Mouse (Mus musculus) macrophage (primary cell): ENCODE data around the gene Map3k5. TPM values are rescaled to one million over a fixed set of nuclear protein-coding genes. Genes with fewer than 3 reads are reported as not detected.
A peak's percentile ranks its signal among the peaks of the same experiment; 100 is the strongest.

ENCODE experiments used
- H3K27ac ChIP-seq: fragments of 350-480 bp; formaldehyde crosslinking; 2 replicates; pipeline ENCODE4 v1.9.0; 2021
- H3K36me3 ChIP-seq: fragments of 350-480 bp; formaldehyde crosslinking; 2 replicates; pipeline ENCODE4 v1.9.0; 2021; ENCODE audit errors: inconsistent target
- H3K4me3 ChIP-seq: fragments of 350-480 bp; formaldehyde crosslinking; 2 replicates; pipeline ENCODE4 v1.9.0; 2021; ENCODE audit errors: inconsistent target
- H3K79me2 ChIP-seq: fragments of 350-480 bp; formaldehyde crosslinking; 2 replicates; pipeline ENCODE4 v1.9.0; 2021; ENCODE audit errors: inconsistent target
- WGBS: methylation state at CpG from one replicate; pipeline ENCODE4 v1.1.7; 2026; ENCODE audit warnings: inconsistent platforms; ENCODE audit not compliant: missing documents; 5-methylcytosine and 5-hydroxymethylcytosine counted together
- polyA plus RNA-seq: library from polyadenylated mRNA; stranded (reverse); fragments of 250-400 nt; gene quantifications from 3 replicates; pipeline ENCODE4 v1.2.4, GENCODE M21; 2018; ENCODE audit warnings: inconsistent platforms

Gene Map3k5
- polyA plus RNA-seq, 1 experiment from 2014 or later, result 3.9 TPM

DNA sequence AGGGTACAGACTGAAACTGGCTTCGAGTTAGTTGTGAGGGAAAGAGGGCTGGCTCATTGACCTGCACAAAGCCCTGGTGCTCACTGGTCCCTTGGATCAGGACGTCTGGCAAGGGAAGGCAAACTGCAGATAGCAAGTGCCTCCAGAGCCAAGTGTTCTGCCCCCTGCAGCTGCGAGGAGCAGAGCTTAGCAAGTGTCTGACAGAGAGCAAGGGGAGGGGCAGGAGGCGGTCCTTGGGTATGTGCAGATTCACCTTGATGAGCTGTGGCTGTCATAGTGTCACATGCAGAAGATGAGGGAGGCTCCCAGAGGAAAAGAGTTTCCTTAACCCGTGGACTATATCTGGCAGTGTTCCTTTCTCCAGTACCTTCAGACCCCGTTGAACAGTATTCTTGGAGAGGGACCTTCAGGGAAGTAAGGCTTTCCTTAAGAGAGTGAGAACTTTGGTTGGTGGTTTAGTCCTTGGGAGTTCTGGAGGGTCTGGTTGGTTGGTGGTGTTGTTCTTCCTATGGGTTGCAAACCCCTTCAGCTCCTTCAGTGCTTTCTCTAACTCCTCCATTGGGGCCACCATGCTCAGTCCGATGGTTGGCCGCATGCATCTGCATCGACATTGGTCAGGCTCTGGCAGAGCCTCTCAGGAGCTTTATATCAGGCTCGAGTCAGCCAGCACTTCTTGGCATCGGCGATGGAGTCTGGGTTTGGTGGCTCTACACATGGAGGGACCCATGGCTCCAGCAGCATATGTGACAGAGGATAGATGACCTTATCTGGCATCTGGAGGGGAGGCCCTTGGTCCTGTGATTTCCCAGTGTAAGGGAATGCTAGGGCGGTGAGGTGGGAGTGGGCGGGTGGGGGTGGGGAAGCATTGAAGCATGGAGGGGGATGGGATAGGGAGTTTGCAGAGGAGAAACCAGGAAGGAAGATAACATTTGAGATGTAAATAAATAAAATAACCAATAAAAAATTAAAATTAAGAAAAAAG lies 60.5 kb downstream of the Map3k5 start:
- WGBS, result 90% methylated on average over 14 of the region's 14 CpGs
- no peak overlapping the region for H3K27ac ChIP-seq
- H3K4me3 ChIP-seq, result no peak overlapping the region
- H3K36me3 ChIP-seq, result no peaks in the 10 kb centered on the region
- H3K79me2 ChIP-seq, result peaks cover 8% of the 10 kb centered on the region; the same call in 1 of the 2 replicates

DNA sequence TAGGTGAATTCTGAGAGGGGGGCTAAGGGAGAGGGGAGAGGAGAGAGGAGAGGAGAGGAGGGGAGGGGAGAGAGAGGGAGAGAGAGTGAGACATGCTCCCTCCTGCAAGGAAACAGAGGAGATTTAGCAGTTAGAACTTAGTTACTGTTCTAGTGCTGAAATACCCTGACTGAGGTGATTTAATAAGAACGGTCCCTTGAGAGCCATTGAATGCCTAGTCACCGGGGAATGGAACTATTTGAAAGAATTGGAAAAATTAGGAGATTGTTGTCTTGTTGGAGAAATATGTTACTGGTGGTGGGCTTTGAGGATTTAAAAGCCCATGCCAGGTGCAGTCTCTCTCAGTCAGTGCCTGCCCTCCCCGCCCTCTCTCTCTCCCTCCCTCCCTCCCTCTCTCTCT lies 61.9 kb downstream of the Map3k5 start:
- Histone ChIP-seq H3K36me3 (no peaks in the 10 kb centered on the region), H3K27ac (no peak overlapping the region), H3K4me3 (no peak overlapping the region), H3K79me2 (peaks cover 8% of the 10 kb centered on the region; the same call in 1 of the 2 replicates)
- 100% methylated on average over 3 of the region's 3 CpGs for WGBS

DNA sequence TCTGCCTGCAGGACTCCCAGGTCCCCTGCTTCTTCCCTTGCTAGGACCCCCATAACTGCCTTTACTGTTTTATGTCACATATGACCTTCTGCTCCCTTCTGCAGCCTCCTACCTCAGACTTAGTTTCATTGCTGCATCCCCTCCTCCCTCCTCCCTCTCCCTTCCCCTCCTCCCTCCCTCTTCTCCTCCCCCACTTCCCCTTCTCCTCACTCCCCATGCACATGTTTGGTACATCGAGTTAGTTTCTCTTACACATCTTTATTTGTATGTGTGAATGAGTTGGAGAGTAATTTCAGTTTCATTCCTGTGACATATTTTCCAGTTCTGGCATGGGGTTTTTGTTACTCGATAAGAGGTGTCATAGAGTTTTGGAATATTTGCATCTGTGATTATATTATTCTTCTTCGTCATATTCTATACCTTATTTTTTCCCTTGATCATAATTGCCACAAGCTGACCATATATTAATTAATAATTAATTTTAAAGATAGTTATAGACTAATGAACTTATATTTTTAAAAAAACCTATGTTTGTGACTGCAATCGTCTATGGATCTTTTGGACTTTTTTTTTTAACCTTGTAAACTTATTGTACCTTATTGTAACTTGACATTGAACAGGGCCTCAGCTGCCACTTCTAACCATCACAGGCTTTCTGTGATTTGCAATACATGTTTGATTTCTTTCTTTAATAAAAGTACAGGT lies 65.6 kb downstream of the Map3k5 start:
- WGBS, result 54% methylated on average over 3 of the region's 4 CpGs
- Histone ChIP-seq H3K27ac (no peak overlapping the region), H3K79me2 (peaks cover under 1% of the 10 kb centered on the region; the same call in 1 of the 2 replicates), H3K4me3 (no peak overlapping the region), H3K36me3 (no peaks in the 10 kb centered on the region)

DNA sequence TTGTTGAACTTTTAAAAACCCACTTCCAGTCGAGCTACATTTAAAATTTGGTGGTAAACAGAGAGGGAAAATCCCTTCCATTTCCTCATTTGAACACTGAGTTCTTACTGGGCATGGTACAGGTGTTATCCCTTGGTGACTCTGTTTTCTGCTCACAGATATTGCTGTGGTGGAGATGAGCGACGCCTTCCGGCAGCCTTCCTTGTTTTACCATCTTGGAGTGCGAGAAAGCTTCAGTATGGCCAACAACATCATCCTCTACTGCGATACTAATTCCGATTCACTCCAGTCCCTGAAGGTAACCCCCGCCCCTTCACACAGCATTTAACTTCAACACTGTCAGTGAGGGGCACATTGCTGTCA lies 66.1 kb downstream of the Map3k5 start:
- Histone ChIP-seq H3K36me3 (no peaks in the 10 kb centered on the region), H3K27ac (no peak overlapping the region), H3K79me2 (no peaks in the 10 kb centered on the region), H3K4me3 (no peak overlapping the region)
- 87% methylated on average over 8 of the region's 8 CpGs for WGBS

- WGBS, result 94% methylated on average over 3 of the region's 5 CpGs
- no peak overlapping the region for H3K27ac ChIP-seq
Measured at GRCm38 (mm10) chr10:20001990-20002389, 67.7 kb downstream of the Map3k5 start.

DNA sequence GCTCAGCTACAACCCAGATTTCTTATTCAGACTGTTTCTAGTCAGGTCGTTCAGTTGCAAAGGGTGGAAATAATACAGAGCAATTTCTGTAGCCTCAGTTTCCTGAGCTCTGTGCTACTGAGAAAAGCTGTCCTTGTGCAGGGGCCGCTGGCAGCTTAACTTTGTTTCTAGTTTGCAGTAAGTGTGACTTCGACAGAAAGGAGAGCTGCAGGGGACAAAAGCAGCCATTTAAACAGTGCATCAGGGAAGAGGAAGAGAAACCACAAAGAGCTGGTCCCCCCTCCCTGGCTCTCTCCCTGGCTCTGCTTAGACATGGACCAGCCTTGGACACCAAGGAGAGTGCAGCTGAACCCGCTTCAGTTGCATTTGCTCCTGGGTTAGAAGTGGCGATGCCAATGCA lies 68.7 kb downstream of the Map3k5 start:
- WGBS, result 12% methylated on average over 5 of the region's 5 CpGs
- Histone ChIP-seq H3K4me3 (no peak overlapping the region), H3K36me3 (no peaks in the 10 kb centered on the region), H3K79me2 (no peaks in the 10 kb centered on the region; the same call in 1 of the 2 replicates), H3K27ac (0 out of 2 replicates have a peak overlapping the region, but pooled peaks have one; percentile 21)

More at GRCm38 (mm10) chr10:20001990-20002389, 67.7 kb downstream of the Map3k5 start:
- no peaks in the 10 kb centered on the region for H3K36me3 ChIP-seq
- no peaks in the 10 kb centered on the region; the same call in 1 of the 2 replicates for H3K79me2 ChIP-seq
- no peak overlapping the region for H3K4me3 ChIP-seq

GRCm38 (mm10) chr10:20004786-20005185 lies 70.5 kb downstream of the Map3k5 start:
- Histone ChIP-seq H3K27ac (no peak overlapping the region), H3K36me3 (no peaks in the 10 kb centered on the region), H3K79me2 (no peaks in the 10 kb centered on the region; the same call in 1 of the 2 replicates), H3K4me3 (no peak overlapping the region)
- WGBS, result 93% methylated on average over 4 of the region's 4 CpGs

GRCm38 (mm10) chr10:20005491-20005952 lies 71.2 kb downstream of the Map3k5 start:
- Histone ChIP-seq H3K36me3 (no peaks in the 10 kb centered on the region), H3K4me3 (peak overlapping the region; percentile 5; the same call in 1 of the 2 replicates), H3K79me2 (no peaks in the 10 kb centered on the region; the same call in 1 of the 2 replicates), H3K27ac (no peak overlapping the region)
- WGBS, result 20% methylated on average over 6 of the region's 6 CpGs

DNA sequence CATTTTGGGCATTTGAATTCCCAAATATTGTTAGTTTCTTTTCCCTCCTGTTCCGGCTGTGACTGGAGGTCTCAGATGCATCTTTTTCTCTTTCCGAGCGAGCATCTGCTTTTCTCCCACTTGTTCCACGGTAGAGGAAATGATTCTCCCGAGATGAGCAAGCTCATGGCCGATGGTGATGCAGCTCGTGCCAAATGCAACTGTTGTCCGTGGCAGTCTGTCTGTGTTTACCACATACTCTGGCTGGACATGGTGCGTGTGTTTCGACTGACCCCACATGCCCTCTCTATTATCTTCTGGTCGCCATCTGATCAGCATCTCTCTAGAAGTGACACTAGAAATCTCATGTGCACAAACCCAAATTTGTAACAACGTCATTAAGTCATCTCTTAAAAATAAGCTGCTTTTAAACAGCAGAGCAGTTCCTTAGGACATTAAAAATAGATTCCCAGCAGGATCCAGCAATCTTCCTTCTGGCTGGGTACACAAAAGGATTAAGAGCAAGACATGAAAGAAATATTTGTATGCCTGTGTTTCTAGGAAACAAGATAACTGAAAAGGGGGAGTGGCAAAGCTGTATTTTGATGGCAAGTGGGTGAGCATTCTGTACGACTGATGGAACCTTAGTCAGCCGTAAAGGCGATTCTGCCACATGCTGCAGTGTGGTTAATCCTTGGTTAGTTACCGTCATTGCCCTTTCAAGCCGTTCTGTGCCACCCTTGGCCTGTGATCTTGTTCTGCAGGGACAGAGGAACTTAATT lies 72.2 kb downstream of the Map3k5 start:
- H3K36me3 ChIP-seq, result no peaks in the 10 kb centered on the region

GRCm38 (mm10) chr10:20009310-20009709 lies 75.0 kb downstream of the Map3k5 start:
- Histone ChIP-seq H3K79me2 (no peaks in the 10 kb centered on the region; the same call in 1 of the 2 replicates), H3K36me3 (no peaks in the 10 kb centered on the region), H3K27ac (no peak overlapping the region), H3K4me3 (no peak overlapping the region)
- WGBS, result 64% methylated on average over 6 of the region's 6 CpGs

More for the DNA sequence above, 72.2 kb downstream of the Map3k5 start:
- no peak overlapping the region for H3K4me3 ChIP-seq
- H3K27ac ChIP-seq, result no peak overlapping the region
- 87% methylated on average over 17 of the region's 17 CpGs for WGBS
- no peaks in the 10 kb centered on the region; the same call in 1 of the 2 replicates for H3K79me2 ChIP-seq

DNA sequence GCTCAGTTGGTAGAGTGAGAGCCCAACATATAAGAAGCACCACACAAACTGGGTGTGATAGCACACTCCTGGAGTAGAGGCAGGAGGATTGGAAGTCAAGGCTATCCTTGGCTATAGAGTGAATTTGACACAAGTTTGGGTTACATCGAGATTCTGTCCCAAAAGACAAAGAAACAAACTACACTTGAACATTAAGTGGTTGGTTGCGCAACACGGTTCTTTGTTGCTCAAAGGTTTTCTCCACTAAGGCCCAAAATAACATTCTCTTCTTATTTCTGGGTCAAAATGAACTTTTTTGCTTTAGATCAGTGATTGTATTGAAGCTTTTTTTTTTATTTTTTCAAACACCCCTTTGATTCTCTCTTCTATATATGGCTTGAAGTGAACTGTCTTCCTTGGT lies 75.7 kb downstream of the Map3k5 start:
- WGBS, result 62% methylated on average over 3 of the region's 3 CpGs
- Histone ChIP-seq H3K27ac (no peak overlapping the region), H3K36me3 (no peaks in the 10 kb centered on the region), H3K79me2 (no peaks in the 10 kb centered on the region; the same call in 1 of the 2 replicates), H3K4me3 (no peak overlapping the region)

- no peaks in the 10 kb centered on the region for H3K79me2 ChIP-seq
- no peaks in the 10 kb centered on the region for H3K36me3 ChIP-seq
- WGBS, result 93% methylated on average over 10 of the region's 10 CpGs
- H3K4me3 ChIP-seq, result no peak overlapping the region
- no peak overlapping the region for H3K27ac ChIP-seq
Measured at GRCm38 (mm10) chr10:20018406-20018805, 84.1 kb downstream of the Map3k5 start.

DNA sequence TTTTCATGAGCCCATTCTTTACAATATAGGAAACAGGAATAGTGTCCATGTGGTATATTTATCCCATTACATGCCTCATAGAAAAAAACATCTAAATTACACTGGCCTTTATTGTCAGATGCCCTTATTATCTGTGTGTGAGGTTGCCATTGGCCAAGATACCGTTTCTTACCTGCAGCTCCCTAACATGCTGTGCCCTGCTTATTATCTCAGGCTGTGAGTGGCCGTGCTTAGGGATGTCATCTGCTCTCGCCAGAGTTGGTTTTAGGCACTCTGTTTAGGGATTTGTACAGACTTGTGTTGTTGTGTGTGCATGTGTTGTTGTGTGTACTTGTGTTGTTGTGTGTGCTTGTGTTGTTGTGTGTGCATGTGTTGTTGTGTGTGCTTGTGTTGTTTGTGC lies 84.5 kb downstream of the Map3k5 start:
- Histone ChIP-seq H3K79me2 (no peaks in the 10 kb centered on the region), H3K36me3 (no peaks in the 10 kb centered on the region), H3K27ac (no peak overlapping the region), H3K4me3 (no peak overlapping the region)
- WGBS, result 89% methylated on average over 3 of the region's 3 CpGs

DNA sequence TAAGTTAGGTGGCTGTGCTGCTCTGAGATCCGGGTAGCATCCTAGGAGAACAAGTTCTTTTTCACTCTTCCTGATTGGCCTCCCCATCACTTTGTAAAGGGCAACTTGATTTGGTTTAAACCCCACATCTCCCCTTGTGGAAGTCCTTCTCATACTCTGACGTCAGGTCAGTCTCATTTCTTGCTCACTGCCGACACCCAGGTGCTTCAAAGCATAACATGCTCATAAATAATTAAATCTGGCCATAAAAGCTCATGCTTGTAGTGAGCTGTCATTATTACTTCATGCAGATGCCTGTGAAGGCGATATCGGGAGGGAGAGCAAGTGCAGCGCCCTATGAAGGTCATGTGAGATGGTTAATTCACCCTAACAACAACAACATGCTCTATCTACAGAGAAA lies 87.0 kb downstream of the Map3k5 start:
- 95% methylated on average over 6 of the region's 6 CpGs for WGBS
- H3K27ac ChIP-seq, result no peak overlapping the region
- no peaks in the 10 kb centered on the region for H3K36me3 ChIP-seq
- no peaks in the 10 kb centered on the region for H3K79me2 ChIP-seq
- no peak overlapping the region for H3K4me3 ChIP-seq
